Mouse (Mus musculus) heart, postnatal 25 days (tissue): ENCODE data around the gene Rab42. TPM values are rescaled to one million over a fixed set of nuclear protein-coding genes. Genes with fewer than 3 reads are reported as not detected.

Source experiments
- DNase-seq: peaks from one replicate; pipeline ENCODE4 v3.0.0; 2022; ENCODE audit warnings: low spot score
- intact Hi-C: fragments of 180-260 bp; cut with DNase I; formaldehyde crosslinking; loops from one replicate; pipeline ENCODE4 v1.15.1; 2025
- total RNA-seq, 2 experiments: library from RNA; stranded (reverse); gene quantifications; 2 replicates each; pipeline ENCODE4 v1.2.3; 2021

Gene Rab42
- total RNA-seq, 2 experiments from 2014 or later = 0.57 to 1.1 TPM

DNA sequence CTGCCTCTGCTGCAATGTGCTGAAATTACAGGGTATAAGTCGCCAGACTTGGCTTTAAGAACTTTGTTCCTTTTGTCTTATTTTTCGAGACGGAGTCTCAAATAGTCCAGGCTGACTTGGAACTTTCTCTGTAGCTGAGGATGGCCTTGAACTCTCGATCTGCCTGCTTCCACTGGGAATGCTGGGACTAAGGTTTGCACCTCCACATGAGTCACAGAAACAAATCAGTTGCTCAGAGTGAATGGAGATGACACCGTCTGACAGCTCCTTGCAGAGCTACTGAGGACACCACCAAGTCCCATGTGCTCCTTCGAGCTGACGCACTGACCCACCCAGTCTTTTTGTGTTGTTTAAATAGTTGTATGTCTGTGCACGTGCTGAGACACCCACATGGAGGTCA, 50.1 kb downstream of the Rab42 start:
- intact Hi-C loops = no loop called here

More for the DNA sequence above, 50.1 kb downstream of the Rab42 start:
- no peak for DNase-seq

Other genes with a start within 250 kb of the Rab42 start
- gene Gm10300, start 228.7 kb downstream of the Rab42 start, total RNA-seq = under 1 TPM in 1 of 2 experiments, not detected in 1; 0.17 TPM
- 100 to 1,000 TPM; 144 to 184 TPM for gene Epb41, start 228.1 kb downstream of the Rab42 start, total RNA-seq
- gene Oprd1, start 158.9 kb downstream of the Rab42 start, total RNA-seq = under 1 TPM; 0.20 to 0.23 TPM
- gene Ythdf2, start 91.1 kb downstream of the Rab42 start, total RNA-seq = 10 to 100 TPM; 26.1 to 27.9 TPM
- 10 to 100 TPM; 10.5 to 11.5 TPM for gene Gmeb1, start 41.8 kb downstream of the Rab42 start, total RNA-seq
- 10 to 100 TPM; 30.2 TPM for gene Taf12, start 29.0 kb downstream of the Rab42 start, total RNA-seq
- gene Trnau1ap, start 26.2 kb upstream of the Rab42 start, total RNA-seq = 10 to 100 TPM; 22.2 to 23.7 TPM
- 1 to 10 TPM; 8.6 to 8.9 TPM for gene Rcc1, start 50.2 kb upstream of the Rab42 start, total RNA-seq
- gene Phactr4, start 119.1 kb upstream of the Rab42 start, total RNA-seq = 10 to 100 TPM; 23.2 to 23.4 TPM
- gene Med18, start 160.5 kb upstream of the Rab42 start, total RNA-seq = 1 to 10 TPM; 4.4 to 4.8 TPM
- 1 to 10 TPM; 2.5 to 3.3 TPM for gene Sesn2, start 207.1 kb upstream of the Rab42 start, total RNA-seq
- 100 to 1,000 TPM; 301 to 320 TPM for gene Atpif1, start 230.3 kb upstream of the Rab42 start, total RNA-seq
- gene Dnajc8, start 232.2 kb upstream of the Rab42 start, total RNA-seq = 10 to 100 TPM; 49.4 to 57.1 TPM